Mouse (Mus musculus) CD4-positive naive resting alpha-beta T cell, adult 76 days (primary cell): ENCODE results near the gene Palmd. TPM values are rescaled to one million over a fixed set of nuclear protein-coding genes. Genes with fewer than 3 reads are reported as not detected.

Source experiments
- total RNA-seq: library from RNA; stranded (reverse); gene quantifications from one replicate; pipeline ENCODE4 v1.2.4, GENCODE M21; 2023

The Palmd gene
- total RNA-seq: not detected

GRCm38 (mm10) chr3:116968540-116968997, at the start of gene Palmd:
Gene Palmd (minus strand): TSS chr3:116968987.

GRCm38 (mm10) chr3:116967967-116968366, 820 bp downstream of the Palmd start, which contains the start of gene 4930455H04Rik:
Gene 4930455H04Rik (plus strand): TSS chr3:116968267.

Other genes with a start within 250 kb of the Palmd start
- gene Agl, start 160.8 kb downstream of the Palmd start, total RNA-seq: 6.8 TPM
- gene Frrs1, start 109.5 kb downstream of the Palmd start, total RNA-seq: 12.8 TPM
- gene 4930455H04Rik, start 720 bp downstream of the Palmd start, total RNA-seq: not detected